Mouse (Mus musculus) liver, embryonic 12.5 days (tissue): ENCODE measurements around the gene Lexm. TPM values are rescaled to one million over a fixed set of nuclear protein-coding genes. Genes with fewer than 3 reads are reported as not detected.

Experiments
- ATAC-seq: fragments of 200-750 bp; cut with Nextera tagmentation; 2 replicates; pipeline ENCODE4 v1.8.0; 2017; ENCODE audit warnings: moderate number of reproducible peaks, mild to moderate bottlenecking, moderate library complexity
- H3K27ac ChIP-seq: fragments of 300-500 bp; sonication (generic); 2 replicates; pipeline ENCODE4 v1.5.1; 2016; ENCODE audit warnings: mild to moderate bottlenecking
- H3K27me3 ChIP-seq: fragments of 300-500 bp; sonication (generic); replicated peaks from 2 replicates; pipeline ENCODE4 v1.6.1; 2016; ENCODE audit warnings: mild to moderate bottlenecking, moderate library complexity
- H3K36me3 ChIP-seq: fragments of 300-500 bp; sonication (generic); 2 replicates; pipeline ENCODE4 v1.6.1; 2016; ENCODE audit warnings: mild to moderate bottlenecking, moderate library complexity
- H3K4me1 ChIP-seq: fragments of 300-500 bp; sonication (generic); 2 replicates; pipeline ENCODE4 v1.6.1; 2016
- H3K4me2 ChIP-seq: fragments of 300-500 bp; sonication (generic); 2 replicates; pipeline ENCODE4 v1.6.1; 2016; ENCODE audit warnings: mild to moderate bottlenecking, moderate library complexity
- H3K4me3 ChIP-seq: fragments of 300-500 bp; sonication (generic); 2 replicates; pipeline ENCODE4 v1.5.1; 2016; ENCODE audit warnings: mild to moderate bottlenecking, moderate library complexity
- H3K9ac ChIP-seq: fragments of 300-500 bp; sonication (generic); 2 replicates; pipeline ENCODE4 v1.6.1; 2016; ENCODE audit warnings: mild to moderate bottlenecking, moderate library complexity
- H3K9me3 ChIP-seq: fragments of 300-500 bp; sonication (generic); replicated peaks from 2 replicates; pipeline ENCODE4 v1.6.1; 2016; ENCODE audit warnings: mild to moderate bottlenecking, moderate library complexity
- WGBS: fragments of 180-500 bp; shearing (Covaris S2); methylation state at CpG from one replicate; pipeline ENCODE4 v1.1.7; 2016; ENCODE audit not compliant: insufficient replicate concordance; 5-methylcytosine and 5-hydroxymethylcytosine counted together
- polyA plus RNA-seq: library from polyadenylated mRNA; unstranded; fragments of >200 nt; fragmentation: Nextera tagmentation; extraction: Ambion mirVana; gene quantifications from 2 replicates; pipeline ENCODE4 v1.2.1, GENCODE M21; 2016

Lexm gene
- 0.17 and 0.26 TPM in 2 replicates for polyA plus RNA-seq

DNA sequence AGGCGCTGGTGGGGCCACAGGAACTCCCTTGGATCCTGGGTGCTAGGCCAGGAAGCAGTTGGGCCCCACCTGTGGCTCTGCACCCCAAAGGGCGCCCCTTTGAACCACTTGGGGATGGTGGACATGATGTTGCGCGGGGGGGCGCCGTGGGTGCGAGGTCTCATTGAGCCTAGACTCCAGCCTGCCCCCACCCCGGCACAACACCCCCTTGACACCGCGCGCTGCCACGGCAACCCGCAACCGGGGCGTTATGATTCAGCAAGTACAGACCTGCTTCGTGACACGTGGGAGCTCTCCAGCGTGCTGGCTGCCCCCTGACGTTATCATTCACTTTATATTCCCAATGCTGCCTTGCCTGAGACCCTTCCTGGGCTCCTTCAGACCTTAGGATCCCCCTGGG lies at the start of gene Lexm:
Gene Lexm (minus strand): TSS at position 186 of the 400 bp plus-strand sequence.
- Histone ChIP-seq H3K4me1 (peaks cover 52% of the 10 kb centered on the region), H3K4me2 (peak within 1 kb of the TSS; percentile 67), H3K9ac (no peak within 1 kb of the TSS; the same call in 1 of the 2 replicates), H3K27me3 (peaks cover 58% of the 10 kb centered on the region), H3K9me3 (no peaks in the 10 kb centered on the region), H3K27ac (0 out of 2 replicates have a peak within 1 kb of the TSS, but pooled peaks have one; percentile 14), H3K36me3 (no peaks in the 10 kb centered on the region), H3K4me3 (peak within 1 kb of the TSS; percentile 15)
- peak; percentile 48; the same call in 1 of the 2 replicates for ATAC-seq
- 3% methylated on average over 18 of the region's 19 CpGs for WGBS

DNA sequence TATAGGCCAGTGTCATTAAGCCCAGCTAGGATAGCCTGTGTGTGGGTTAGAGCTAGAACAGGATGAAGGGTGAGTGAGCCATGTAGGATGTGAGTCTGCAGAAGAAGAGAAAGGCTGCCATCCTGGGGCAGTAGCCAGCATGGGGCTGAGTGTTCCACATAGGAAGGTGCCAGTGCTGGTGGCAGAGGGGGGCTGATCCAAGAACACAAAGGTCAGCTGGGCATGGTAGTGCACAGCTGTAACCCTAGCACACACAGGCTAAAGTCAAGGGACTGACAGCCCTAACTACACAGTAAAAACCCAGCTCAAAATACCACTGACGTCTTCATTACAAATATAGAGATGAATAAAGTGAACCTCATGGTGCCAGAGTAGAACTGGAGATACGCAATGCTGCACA lies 49.5 kb upstream of the Lexm start:
- H3K9me3 ChIP-seq: no peaks in the 10 kb centered on the region
- peaks cover 100% of the 10 kb centered on the region for H3K36me3 ChIP-seq
- no peak for ATAC-seq
- no peaks in the 10 kb centered on the region for H3K4me1 ChIP-seq
- WGBS: 83% methylated on average over 2 of the region's 2 CpGs
- H3K9ac ChIP-seq: no peak overlapping the region
- H3K4me2 ChIP-seq: no peak overlapping the region
- H3K27me3 ChIP-seq: no peaks in the 10 kb centered on the region
- no peak overlapping the region for H3K27ac ChIP-seq
- no peak overlapping the region for H3K4me3 ChIP-seq

DNA sequence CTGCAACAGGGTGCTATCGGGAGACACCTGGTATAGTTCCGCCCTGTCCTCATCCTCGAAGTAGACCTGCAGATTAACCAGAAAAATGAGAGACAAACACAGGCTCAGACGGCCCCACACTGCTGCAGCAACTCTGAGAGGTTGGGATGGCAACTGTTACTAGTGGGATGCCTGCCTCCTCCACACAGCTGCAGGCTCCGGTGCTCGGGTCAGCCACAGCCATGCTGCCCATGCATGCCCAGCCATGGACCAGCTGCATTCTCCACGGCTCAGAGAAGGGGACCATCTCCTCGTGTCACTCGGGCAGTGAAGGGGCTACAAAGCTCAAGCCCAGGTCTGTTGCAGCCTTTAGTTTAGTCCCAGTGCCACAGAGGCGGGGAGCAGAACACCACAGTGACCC lies 48.6 kb upstream of the Lexm start:
- Histone ChIP-seq H3K9ac (no peak overlapping the region), H3K27me3 (no peaks in the 10 kb centered on the region), H3K4me2 (no peak overlapping the region), H3K4me3 (no peak overlapping the region), H3K9me3 (no peaks in the 10 kb centered on the region), H3K27ac (no peak overlapping the region), H3K36me3 (peaks cover 100% of the 10 kb centered on the region), H3K4me1 (no peaks in the 10 kb centered on the region)
- 86% methylated on average over 10 of the region's 10 CpGs for WGBS
- ATAC-seq: no peak

DNA sequence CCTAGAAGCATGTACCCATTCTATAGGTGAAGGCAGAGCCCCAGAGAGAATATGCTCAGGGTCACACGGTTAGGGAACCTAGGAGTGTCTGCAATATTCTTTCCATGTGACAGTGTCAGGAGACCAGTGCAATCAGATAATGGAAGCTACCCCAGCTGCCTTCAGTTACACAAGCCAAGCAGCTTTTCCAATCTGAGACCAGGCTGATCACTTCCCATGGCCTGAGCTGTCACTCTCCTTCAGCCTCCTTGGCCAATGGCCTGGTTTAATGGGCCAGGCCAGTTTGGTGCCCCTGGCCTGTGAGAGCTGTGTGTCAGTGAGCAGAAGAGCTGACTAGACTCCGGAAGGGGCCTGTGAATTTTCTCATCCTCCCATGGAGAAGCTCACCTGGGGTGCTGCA lies 48.2 kb upstream of the Lexm start:
- H3K9me3 ChIP-seq: no peaks in the 10 kb centered on the region
- no peak overlapping the region for H3K27ac ChIP-seq
- no peak overlapping the region for H3K9ac ChIP-seq
- H3K4me1 ChIP-seq: no peaks in the 10 kb centered on the region
- no peak overlapping the region for H3K4me2 ChIP-seq
- no peak for ATAC-seq
- H3K36me3 ChIP-seq: peaks cover 100% of the 10 kb centered on the region
- WGBS: 84% methylated on average over 2 of the region's 2 CpGs
- H3K4me3 ChIP-seq: no peak overlapping the region
- H3K27me3 ChIP-seq: no peaks in the 10 kb centered on the region

DNA sequence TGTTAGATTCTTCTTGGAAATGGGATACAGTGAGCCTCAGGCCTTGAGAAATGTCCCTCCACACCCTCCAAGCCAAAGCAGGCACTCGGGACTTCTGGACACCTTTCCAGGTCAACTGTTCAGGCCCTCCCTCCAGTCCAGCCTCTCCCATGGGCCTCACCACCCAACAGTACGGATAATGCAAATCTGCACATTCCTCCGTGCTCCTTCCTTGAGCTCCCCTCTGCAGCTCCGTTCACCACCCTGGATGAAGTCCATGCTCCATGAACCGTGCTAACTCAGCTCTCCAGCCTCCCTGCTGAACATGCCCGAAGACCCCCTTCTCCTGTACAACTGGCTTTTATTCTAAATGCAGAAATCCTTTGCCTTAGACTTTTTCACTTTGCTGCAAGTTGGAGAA lies 47.7 kb upstream of the Lexm start:
- no peak overlapping the region for H3K4me2 ChIP-seq
- H3K9ac ChIP-seq: no peak overlapping the region
- peaks cover 100% of the 10 kb centered on the region for H3K36me3 ChIP-seq
- no peaks in the 10 kb centered on the region for H3K9me3 ChIP-seq
- 81% methylated on average over 6 of the region's 6 CpGs for WGBS
- no peaks in the 10 kb centered on the region for H3K4me1 ChIP-seq
- no peak for ATAC-seq
- no peaks in the 10 kb centered on the region for H3K27me3 ChIP-seq
- H3K27ac ChIP-seq: no peak overlapping the region
- H3K4me3 ChIP-seq: no peak overlapping the region

DNA sequence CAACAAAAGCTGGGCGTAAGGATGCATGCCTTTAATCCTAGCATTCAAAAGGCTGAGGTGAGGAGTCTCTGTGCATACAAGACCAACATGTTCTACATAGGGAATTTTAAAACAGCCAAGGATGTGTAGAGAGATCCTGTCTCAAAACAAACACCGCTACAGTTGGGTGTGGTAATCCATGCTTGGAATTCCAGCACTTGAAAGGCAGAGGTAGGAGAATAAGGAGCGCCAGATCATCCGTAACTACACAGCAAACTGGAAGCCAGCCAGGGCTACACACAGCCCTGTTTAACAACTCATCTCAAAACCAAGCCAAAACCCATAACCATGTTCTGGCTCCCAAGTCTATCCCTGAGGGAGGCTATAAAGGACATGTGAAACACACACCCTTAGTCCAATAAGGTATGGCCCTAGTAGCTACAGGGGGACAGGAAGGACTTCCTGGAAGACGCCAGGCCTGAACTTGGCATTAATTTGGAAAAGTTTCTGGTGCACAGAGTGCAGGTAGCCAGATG lies 47.0 kb upstream of the Lexm start:
- H3K27me3 ChIP-seq: no peaks in the 10 kb centered on the region
- peaks cover 100% of the 10 kb centered on the region for H3K36me3 ChIP-seq
- no peak overlapping the region for H3K27ac ChIP-seq
- no peak overlapping the region for H3K9ac ChIP-seq
- H3K9me3 ChIP-seq: no peaks in the 10 kb centered on the region
- 81% methylated on average over 5 of the region's 5 CpGs for WGBS
- no peak for ATAC-seq
- no peak overlapping the region for H3K4me3 ChIP-seq
- no peaks in the 10 kb centered on the region for H3K4me1 ChIP-seq
- no peak overlapping the region for H3K4me2 ChIP-seq

DNA sequence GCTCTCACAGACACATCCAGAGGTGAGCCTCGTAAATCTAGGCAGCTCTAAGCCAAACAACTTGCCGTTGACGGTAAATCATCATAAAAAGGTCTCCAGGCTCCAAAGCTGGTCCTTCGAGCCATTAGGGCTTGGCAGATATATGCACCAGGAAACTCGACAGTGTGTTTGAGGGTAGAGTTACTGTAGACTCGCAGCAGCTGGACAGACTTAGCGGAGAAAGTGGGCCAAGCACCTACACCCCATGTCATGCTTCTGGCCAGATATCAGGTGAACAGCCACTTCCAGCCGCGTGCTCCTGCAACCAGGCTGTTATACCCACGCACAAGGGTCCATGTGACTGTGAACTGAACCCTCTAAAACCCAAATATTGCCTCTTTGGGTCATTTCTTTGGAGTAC lies 38.6 kb upstream of the Lexm start:
- peaks cover 57% of the 10 kb centered on the region for H3K36me3 ChIP-seq
- H3K4me2 ChIP-seq: no peak overlapping the region
- no peaks in the 10 kb centered on the region for H3K9me3 ChIP-seq
- WGBS: 85% methylated on average over 10 of the region's 10 CpGs
- no peak overlapping the region for H3K9ac ChIP-seq
- no peak for ATAC-seq
- H3K27ac ChIP-seq: no peak overlapping the region
- H3K27me3 ChIP-seq: no peaks in the 10 kb centered on the region
- peaks cover 15% of the 10 kb centered on the region for H3K4me1 ChIP-seq
- no peak overlapping the region for H3K4me3 ChIP-seq

DNA sequence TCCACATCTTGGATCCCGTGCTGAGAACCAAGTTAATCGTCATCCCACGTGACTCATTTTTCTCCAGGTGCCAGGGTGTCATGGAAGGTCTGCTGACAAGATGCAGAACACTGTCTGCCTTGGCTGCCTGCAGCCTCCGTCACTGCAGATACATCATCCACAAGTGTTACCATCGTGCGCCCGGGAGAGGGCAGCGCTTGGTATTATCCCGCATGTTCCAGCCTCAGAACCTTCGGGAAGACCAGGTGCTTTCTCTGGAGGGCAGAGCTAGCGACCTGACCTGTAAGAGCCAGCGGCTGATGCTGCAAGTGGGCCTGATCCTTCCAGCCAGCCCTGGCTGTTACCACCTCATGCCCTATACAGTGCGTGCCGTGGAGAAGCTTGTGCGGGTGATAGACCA lies 36.0 kb upstream of the Lexm start:
- 80% methylated on average over 15 of the region's 15 CpGs for WGBS
- H3K9ac ChIP-seq: no peak overlapping the region
- H3K27ac ChIP-seq: no peak overlapping the region
- H3K27me3 ChIP-seq: peaks cover 11% of the 10 kb centered on the region; the same call in 1 of the 2 replicates
- peaks cover 33% of the 10 kb centered on the region for H3K36me3 ChIP-seq
- no peak for ATAC-seq
- H3K4me1 ChIP-seq: peaks cover 19% of the 10 kb centered on the region
- no peak overlapping the region for H3K4me2 ChIP-seq
- H3K4me3 ChIP-seq: no peak overlapping the region
- no peaks in the 10 kb centered on the region for H3K9me3 ChIP-seq

DNA sequence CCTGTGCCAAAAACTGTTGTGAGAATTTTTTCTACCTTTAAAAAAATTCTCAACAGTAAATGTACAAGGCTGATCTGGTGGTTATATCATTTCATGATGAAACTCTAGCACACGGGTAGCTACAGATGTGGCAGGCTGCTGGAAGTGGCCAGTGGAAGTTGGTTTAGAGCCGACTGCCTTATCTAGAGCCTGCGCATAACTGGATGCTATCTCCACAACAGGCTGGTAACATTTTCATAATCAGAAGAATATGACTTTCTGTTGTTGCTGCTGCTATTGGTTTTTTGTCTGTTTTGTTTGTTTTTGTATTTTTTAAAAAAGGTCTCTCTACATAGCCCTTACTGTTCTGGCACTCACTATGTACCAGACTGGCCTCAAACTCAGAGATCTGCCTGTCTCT lies 35.5 kb upstream of the Lexm start:
- 62% methylated on average over 3 of the region's 3 CpGs for whole genome bisulfite sequencing
- peaks cover 19% of the 10 kb centered on the region for H3K4me1 ChIP-seq

DNA sequence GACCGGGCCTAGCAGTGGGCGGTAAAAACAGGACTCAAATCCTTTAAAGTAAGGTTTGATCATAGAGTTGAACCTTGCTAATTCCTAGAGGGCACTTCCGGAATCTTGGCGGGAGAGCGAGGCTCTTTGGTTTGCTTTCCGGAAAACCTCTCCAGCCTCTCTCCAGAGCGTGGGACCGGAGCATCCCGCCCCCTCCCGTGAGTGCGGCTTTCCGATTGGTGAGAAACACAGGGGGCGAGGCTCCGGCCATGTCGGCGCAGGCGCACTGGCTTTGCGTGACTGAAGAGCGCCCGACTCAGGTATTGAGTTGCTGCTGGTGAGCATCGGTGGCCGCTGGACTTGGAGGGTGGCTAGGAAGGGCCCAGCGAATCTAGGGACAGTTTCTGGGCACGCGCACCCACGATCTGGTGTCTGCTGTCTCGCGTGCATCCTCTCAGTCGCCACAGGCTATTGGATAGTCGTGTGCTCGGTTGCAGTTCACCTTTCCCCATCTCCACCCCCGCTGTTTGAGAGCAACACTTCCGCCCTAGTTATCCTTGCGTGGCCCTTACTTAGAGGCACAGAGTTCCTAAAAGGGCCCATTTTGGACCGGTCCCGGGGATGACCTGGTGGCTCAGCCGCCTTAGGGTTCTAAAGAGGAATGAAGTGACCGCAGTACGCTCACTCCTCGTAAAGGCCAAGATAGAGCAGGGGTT lies 33.9 kb upstream of the Lexm start, which contains the start of gene Pars2:
Gene Pars2 (plus strand): TSS at position 237 of the 695 bp plus-strand sequence.
- peak within 1 kb of the TSS; percentile 41; the same call in 1 of the 2 replicates for H3K27ac ChIP-seq
- H3K27me3 ChIP-seq: peaks cover 26% of the 10 kb centered on the region
- peak within 1 kb of the TSS; percentile 89 for H3K4me2 ChIP-seq
- H3K4me1 ChIP-seq: peaks cover 19% of the 10 kb centered on the region
- no peaks in the 10 kb centered on the region for H3K9me3 ChIP-seq
- H3K36me3 ChIP-seq: peaks cover 27% of the 10 kb centered on the region
- H3K4me3 ChIP-seq: peak within 1 kb of the TSS; percentile 70
- 4% methylated on average over 40 of the region's 40 CpGs for WGBS
- peak within 1 kb of the TSS; percentile 70 for H3K9ac ChIP-seq
- peak; percentile 97 for ATAC-seq

More for the DNA sequence above, 35.5 kb upstream of the Lexm start:
- ATAC-seq: no peak
- Histone ChIP-seq H3K27me3 (peaks cover 16% of the 10 kb centered on the region), H3K9ac (no peak overlapping the region), H3K27ac (no peak overlapping the region), H3K36me3 (peaks cover 28% of the 10 kb centered on the region), H3K4me2 (no peak overlapping the region), H3K9me3 (no peaks in the 10 kb centered on the region), H3K4me3 (no peak overlapping the region)

DNA sequence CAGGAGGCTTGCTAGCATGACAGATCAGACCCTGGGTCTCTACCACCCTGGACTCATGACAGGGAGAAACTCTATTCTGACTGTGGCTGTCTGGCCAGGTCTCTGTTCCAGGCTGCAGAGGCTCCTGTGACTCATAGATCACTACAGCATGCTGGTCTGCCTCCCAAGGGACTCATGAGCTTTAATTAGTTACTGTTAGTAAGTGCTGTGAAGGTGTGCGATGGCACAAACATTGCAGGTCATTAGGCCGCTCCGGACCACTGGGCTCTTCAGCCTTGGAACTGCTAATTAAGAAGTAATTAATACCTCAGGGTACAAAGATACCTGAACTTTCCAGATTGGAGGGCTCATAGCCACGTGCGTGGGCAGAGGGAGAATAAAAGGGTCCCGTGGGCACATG lies 30.1 kb upstream of the Lexm start:
- H3K27me3 ChIP-seq: peaks cover 37% of the 10 kb centered on the region
- H3K4me1 ChIP-seq: peaks cover 13% of the 10 kb centered on the region
- H3K9me3 ChIP-seq: no peaks in the 10 kb centered on the region
- no peak overlapping the region for H3K4me3 ChIP-seq
- WGBS: 67% methylated on average over 6 of the region's 6 CpGs
- no peak overlapping the region for H3K9ac ChIP-seq
- H3K36me3 ChIP-seq: no peaks in the 10 kb centered on the region
- no peak overlapping the region for H3K4me2 ChIP-seq
- ATAC-seq: no peak
- H3K27ac ChIP-seq: no peak overlapping the region

DNA sequence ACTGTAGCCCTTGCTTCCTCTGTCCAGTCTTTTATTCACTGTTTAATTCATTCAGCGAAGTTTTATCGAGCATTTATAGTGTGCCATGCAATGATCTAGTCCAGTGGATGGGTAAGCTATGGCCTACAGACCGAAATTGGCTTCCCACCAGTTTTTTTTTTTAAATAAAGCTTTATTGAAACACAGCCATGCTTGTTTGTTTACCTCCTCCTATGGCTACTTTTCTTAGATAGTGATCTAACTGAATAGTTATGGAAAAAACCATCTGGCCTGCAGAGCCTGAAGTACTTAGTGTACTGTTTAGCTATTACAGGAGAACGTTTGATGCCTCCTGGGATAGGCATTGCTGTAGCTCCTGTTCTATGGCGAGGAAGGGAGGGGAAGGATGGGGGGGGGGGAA lies 28.8 kb upstream of the Lexm start:
- H3K4me1 ChIP-seq: peaks cover 4% of the 10 kb centered on the region; the same call in 1 of the 2 replicates
- H3K4me3 ChIP-seq: no peak overlapping the region
- H3K27me3 ChIP-seq: peaks cover 37% of the 10 kb centered on the region
- no peaks in the 10 kb centered on the region for H3K9me3 ChIP-seq
- no peak for ATAC-seq
- H3K27ac ChIP-seq: no peak overlapping the region
- no peak overlapping the region for H3K9ac ChIP-seq
- WGBS: 65% methylated on average over 5 of the region's 5 CpGs
- no peak overlapping the region for H3K4me2 ChIP-seq
- no peaks in the 10 kb centered on the region for H3K36me3 ChIP-seq
